Mouse (Mus musculus) erythroblast, embryonic 14.5 days (primary cell): ENCODE measurements around the gene Sh3d21.

ENCODE experiments used
- GATA1 ChIP-seq: IDR thresholded peaks from 2 replicates; pipeline ENCODE4 v1.6.1; 2012; ENCODE audit warnings: low read length, inconsistent platforms, mixed read lengths
- TAL1 ChIP-seq: IDR thresholded peaks from 3 replicates; pipeline ENCODE4 v1.6.1; 2012; ENCODE audit warnings: low read length, inconsistent platforms, mixed read lengths

GRCm38 (mm10) chr4:126108061-126108740, 55.1 kb downstream of the Sh3d21 start:
- TF ChIP-seq GATA1 (no peak), TAL1 (no peak)
